Mouse (Mus musculus) ovary, postnatal 14 days (tissue): ENCODE results near the gene Itprip.

Source experiments
- DNase-seq: peaks from one replicate; pipeline ENCODE4 v3.0.0; 2022; ENCODE audit warnings: low spot score

Gene Itprip

GRCm38 (mm10) chr19:47885191-47885743 lies 33.8 kb downstream of the Itprip start:
- DNase-seq = no peak

GRCm38 (mm10) chr19:47884296-47885085 lies 34.6 kb downstream of the Itprip start:
- DNase-seq = no peak

GRCm38 (mm10) chr19:47882882-47883254 lies 36.2 kb downstream of the Itprip start:
- DNase-seq = no peak

- peak; percentile 79 for DNase-seq
Measured at GRCm38 (mm10) chr19:47882151-47882881, 36.8 kb downstream of the Itprip start.

DNA sequence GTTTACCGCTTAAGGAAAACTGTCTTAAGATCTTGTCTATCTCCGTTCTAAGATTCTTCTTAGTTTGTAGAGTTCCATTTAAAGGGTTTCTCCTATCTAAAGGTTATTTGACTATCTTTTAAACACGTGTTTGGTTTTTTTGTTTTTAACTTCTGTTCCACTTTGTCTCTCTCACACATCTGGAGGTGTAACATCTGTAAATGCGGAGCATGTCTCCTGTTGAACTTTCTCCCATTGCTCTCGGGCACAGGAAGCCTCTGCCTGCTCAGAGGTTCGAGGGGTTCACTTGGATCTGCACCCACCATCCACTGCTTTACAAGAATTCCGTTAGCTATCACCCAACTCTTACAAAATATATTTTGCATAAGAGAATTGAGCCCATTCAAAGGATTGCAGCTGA lies 37.6 kb downstream of the Itprip start:
- DNase-seq = no peak

GRCm38 (mm10) chr19:47876252-47876651 lies 42.8 kb downstream of the Itprip start:
- DNase-seq = no peak

GRCm38 (mm10) chr19:47871515-47871914 lies 47.6 kb downstream of the Itprip start:
- no peak for DNase-seq

DNA sequence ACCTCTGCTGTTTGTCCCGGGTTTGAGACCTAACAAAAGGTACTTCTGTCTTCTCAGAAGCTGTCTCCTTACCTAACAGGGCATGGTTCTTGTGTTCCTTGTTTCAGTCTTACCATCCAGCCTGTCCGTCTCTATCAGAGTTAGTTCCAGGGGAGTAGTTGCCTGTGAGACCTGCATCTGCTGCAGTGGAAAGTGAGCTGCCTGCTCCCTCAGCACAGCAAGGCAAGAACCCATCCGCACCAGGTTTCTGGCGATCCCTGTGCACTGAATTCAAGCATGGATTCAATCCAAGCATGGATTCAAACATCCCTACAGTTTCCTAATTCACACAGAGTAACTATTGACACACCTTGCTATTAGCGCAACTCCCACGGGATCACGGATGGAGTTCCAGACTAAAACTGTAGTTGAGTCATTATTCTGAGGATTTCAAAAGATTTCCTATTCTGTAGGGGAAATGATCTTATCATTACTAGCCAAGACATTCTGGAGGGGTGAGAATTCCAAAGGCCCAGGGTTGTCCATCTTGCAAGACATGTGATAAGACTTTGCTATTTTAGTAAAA lies 48.9 kb downstream of the Itprip start:
- DNase-seq = no peak

DNA sequence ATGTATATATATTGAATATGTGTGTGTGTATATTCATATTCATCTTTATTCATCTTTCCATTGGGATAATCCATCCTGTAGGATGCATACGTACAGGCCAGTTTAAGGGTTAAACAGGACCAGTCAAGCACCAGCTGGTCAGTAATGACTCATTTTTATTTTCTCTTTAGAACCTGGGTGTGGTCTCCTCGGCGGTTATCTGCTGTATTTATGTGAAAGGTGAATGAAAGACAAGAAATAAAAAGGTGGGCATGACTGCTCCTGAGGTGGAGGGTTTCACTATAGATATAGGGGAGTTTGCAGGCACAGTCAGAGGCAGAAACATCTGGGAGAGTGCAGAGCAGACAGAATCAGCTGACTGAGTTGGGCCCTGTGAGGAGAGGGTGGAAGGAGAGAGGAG lies 49.6 kb downstream of the Itprip start:
- DNase-seq = no peak

DNA sequence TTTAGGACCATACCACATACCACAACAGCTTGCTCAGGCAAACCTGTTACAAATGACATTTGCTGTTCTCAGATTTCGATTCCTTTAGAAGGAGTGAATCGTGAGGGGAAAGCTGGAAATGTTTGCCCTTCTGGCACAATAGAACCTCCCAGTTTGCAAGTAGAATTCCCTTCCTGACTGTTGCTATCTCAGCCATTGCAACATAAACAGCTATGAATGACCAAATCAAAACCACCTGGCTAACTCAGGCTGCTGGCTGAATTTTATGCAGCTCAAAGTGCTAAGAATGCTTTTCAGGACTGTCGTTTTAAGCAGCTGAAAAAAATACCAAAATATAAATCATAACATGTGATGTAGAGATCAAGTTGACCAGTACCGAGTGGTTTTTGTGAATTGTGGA lies 50.1 kb downstream of the Itprip start:
- no peak for DNase-seq

DNA sequence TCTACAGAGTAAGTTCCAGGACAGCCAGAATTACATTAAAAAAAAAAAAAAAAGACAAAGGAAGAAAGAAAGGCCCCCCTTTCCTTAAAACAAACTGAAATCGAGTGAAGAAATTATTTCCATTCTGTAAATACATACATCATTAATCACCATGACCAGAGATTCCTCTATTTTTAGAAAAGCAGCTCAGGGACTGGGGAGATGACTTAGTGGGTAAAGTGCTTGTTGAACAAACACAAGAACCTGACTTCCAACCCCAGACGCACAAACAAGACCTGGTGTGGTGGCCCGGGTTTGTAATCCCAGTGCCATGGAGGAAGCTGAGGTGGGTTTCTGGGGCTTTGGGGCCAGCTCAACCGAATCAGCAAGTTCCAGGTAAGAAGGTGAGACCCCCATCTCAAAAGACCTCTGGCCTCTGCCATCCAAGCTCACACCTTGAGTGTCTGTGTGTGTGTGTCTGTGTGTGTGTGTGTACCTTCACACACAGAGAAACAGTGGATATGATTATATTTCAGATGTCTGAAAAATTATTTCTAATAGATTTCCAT lies 51.4 kb downstream of the Itprip start:
- DNase-seq = no peak

DNA sequence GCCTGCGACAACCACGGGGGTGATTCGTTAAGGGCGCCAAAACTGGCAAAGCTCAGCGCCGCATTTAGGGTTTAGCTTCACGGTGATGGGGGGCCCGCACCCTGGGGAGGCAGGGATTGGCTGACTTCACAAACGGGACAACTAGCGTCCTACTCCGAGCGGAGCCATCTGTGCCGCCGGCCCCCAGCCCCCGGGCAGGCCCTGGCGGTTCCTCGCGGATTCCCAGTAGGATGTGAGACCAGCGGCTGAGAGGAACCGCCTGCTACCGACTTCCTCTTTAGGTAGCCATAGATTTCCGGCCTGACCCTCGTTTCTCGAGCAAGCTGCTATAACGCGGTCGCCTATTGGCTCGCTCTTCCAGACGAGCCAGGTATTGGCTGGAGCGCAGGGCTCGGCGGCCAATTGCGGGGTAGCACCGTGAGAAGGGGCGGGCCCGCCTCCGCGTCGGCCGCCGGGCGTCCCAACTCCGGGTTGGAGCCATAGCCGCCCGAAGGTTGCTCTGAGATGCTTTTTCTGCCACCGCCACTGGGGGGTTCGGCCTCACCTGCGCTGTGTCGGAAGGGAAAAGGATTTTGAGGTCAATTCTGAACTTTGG lies 53.6 kb downstream of the Itprip start, which contains the start of gene Gsto2:
Gsto2 (plus strand) TSS at position 182 of the 595 bp plus-strand sequence.
- DNase-seq = peak; percentile 82

- DNase-seq = no peak
Measured at GRCm38 (mm10) chr19:47864721-47865120, 54.4 kb downstream of the Itprip start.

DNA sequence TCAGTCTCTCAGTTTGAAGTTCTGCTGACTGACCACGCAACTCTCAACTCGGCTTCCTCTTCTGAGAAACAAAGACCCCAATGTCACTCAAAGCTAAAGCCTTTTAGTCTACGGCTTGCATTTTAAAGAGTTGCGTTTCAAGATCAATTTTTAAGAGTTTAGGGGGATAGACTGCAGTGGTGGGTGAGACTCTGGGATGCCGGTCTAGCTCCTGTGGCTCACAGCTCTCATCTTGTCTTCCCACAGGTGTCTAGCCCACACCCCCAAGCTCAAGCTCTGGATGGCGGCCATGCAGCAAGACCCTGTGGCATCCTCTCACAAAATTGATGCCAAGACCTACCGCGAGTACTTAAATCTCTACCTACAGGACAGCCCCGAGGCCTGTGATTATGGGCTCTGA lies 55.0 kb downstream of the Itprip start:
- no peak for DNase-seq

- no peak for DNase-seq
Measured at GRCm38 (mm10) chr19:47862581-47862980, 56.5 kb downstream of the Itprip start.

DNA sequence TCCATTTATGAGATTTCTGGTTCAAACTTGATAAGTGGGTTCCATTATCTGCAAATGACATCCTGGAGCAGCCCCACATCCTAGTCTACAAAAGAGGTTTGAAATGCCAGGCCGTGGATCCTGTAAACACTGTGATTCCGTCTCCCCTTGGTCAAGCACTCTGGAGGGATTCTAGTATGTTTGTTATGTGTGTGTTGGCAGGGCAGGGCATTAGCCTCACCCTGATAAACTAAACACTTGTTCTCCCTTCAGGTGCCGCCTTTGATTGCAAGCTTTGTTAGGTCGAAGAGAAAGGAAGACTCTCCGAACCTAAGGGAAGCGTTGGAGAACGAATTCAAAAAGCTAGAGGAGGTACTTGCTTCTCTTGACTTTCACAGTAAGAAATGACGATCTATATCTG lies 59.9 kb downstream of the Itprip start:
- no peak for DNase-seq

GRCm38 (mm10) chr19:47857957-47858942 lies 60.8 kb downstream of the Itprip start:
- no peak for DNase-seq

DNA sequence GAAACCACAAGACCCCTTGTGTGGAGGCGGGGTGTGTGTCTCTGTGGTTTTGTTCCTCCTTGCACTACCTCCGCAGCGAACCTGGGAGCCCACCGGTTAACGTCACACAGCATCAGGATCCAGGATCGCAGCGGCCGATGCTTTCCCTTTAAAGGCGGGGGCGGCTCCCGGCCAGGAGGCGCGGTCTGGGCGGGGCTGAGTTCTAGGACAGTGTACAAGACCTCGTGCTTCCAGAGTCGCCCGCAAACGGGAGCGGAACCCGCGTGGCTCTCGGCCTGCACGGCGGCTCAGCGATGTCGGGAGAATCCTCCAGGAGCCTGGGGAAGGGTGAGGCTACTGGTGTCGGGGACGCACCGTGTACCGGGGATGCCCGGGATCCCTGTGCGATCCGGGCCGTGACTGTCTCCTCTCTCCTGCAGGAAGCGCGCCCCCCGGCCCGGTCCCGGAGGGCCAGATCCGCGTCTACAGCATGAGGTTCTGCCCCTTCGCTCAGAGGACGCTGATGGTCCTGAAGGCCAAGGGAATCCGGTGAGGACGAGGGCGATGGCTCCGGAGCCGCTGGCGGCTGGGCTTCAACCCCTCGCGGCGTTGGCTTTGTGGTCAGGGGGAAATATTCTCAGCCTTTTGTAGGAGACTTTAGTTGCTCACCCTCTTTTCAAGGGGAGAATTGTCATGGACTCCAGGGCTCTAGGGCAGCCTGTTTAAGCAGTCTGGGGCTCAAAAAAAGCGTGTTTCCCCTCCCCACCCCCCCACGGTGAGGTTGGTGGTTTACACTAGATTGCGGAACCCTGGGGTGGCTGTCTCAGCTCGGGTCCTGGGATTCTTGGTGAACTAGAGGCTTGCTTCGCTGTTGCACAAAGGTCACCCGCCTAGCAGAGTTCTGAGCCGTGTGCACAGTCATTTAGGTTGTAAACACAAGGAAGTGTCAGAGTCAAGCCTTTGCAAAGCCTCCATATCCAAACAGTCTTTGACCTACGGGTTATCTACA lies 64.0 kb downstream of the Itprip start, which contains the start of gene Gsto1:
Gsto1 (plus strand) TSS at position 175 of the 988 bp plus-strand sequence.
- DNase-seq = peak; percentile 82
